Mouse (Mus musculus) brown adipose tissue, adult 24 weeks (tissue): ENCODE measurements around the gene Magi2. TPM values are rescaled to one million over a fixed set of nuclear protein-coding genes. Genes with fewer than 3 reads are reported as not detected.

Source experiments
- H3K27ac ChIP-seq: fragments of 200-500 bp; replicated peaks from 2 replicates; pipeline ENCODE4 v1.5.1; 2012; ENCODE audit warnings: low read depth, mild to moderate bottlenecking, low read length
- H3K4me1 ChIP-seq: fragments of 200-500 bp; 2 replicates; pipeline ENCODE4 v1.6.1; 2012; ENCODE audit warnings: low read length, mixed read lengths; ENCODE audit not compliant: control insufficient read depth, insufficient read depth, insufficient read length
- H3K4me3 ChIP-seq: fragments of 200-500 bp; 2 replicates; pipeline ENCODE4 v1.5.1; 2012; ENCODE audit warnings: low read depth, mild to moderate bottlenecking, low read length, moderate library complexity; ENCODE audit not compliant: insufficient read depth
- polyA plus RNA-seq: library from polyadenylated mRNA; stranded (reverse); fragments of >200 nt; gene quantifications from 2 replicates; pipeline ENCODE4 v1.2.4, GENCODE M21; 2012; ENCODE audit not compliant: missing spikeins, insufficient read depth, insufficient read length

Gene Magi2
- polyA plus RNA-seq, 1 experiment = 1.2 TPM

GRCm38 (mm10) chr5:19907381-19907982 lies 680.6 kb downstream of the Magi2 start:
- no peaks in the 10 kb centered on the region for H3K4me1 ChIP-seq
- H3K27ac ChIP-seq = no peak overlapping the region
- peak overlapping the region; percentile 25 for H3K4me3 ChIP-seq

- Histone ChIP-seq H3K27ac (no peak overlapping the region), H3K4me3 (peak overlapping the region; percentile 25), H3K4me1 (no peaks in the 10 kb centered on the region)
These were observed 681.3 kb downstream of the Magi2 start for GRCm38 (mm10) chr5:19907983-19908705.

- Histone ChIP-seq H3K4me3 (no peak overlapping the region), H3K27ac (no peak overlapping the region), H3K4me1 (no peaks in the 10 kb centered on the region)
These were observed 681.8 kb downstream of the Magi2 start for GRCm38 (mm10) chr5:19908706-19909060.

- Histone ChIP-seq H3K4me1 (no peaks in the 10 kb centered on the region), H3K4me3 (no peak overlapping the region), H3K27ac (no peak overlapping the region)
These were observed 682.2 kb downstream of the Magi2 start for GRCm38 (mm10) chr5:19909071-19909470.

- Histone ChIP-seq H3K27ac (no peak overlapping the region), H3K4me3 (no peak overlapping the region), H3K4me1 (no peaks in the 10 kb centered on the region)
These were observed 682.8 kb downstream of the Magi2 start for GRCm38 (mm10) chr5:19909664-19910063.

- H3K27ac ChIP-seq = no peak overlapping the region
- H3K4me1 ChIP-seq = no peaks in the 10 kb centered on the region
- no peak overlapping the region for H3K4me3 ChIP-seq
These were observed 705.3 kb downstream of the Magi2 start for GRCm38 (mm10) chr5:19932102-19932501.

GRCm38 (mm10) chr5:19933190-19933589 lies 706.4 kb downstream of the Magi2 start:
- H3K4me1 ChIP-seq = no peaks in the 10 kb centered on the region
- no peak overlapping the region for H3K27ac ChIP-seq
- H3K4me3 ChIP-seq = no peak overlapping the region

- Histone ChIP-seq H3K4me1 (no peaks in the 10 kb centered on the region), H3K4me3 (no peak overlapping the region), H3K27ac (no peak overlapping the region)
These were observed 724.3 kb downstream of the Magi2 start for GRCm38 (mm10) chr5:19951102-19951501.

GRCm38 (mm10) chr5:19964113-19964512 lies 737.3 kb downstream of the Magi2 start:
- Histone ChIP-seq H3K4me3 (no peak overlapping the region), H3K4me1 (no peaks in the 10 kb centered on the region), H3K27ac (no peak overlapping the region)

- Histone ChIP-seq H3K4me3 (no peak overlapping the region), H3K4me1 (no peaks in the 10 kb centered on the region), H3K27ac (no peak overlapping the region)
These were observed 745.9 kb downstream of the Magi2 start for GRCm38 (mm10) chr5:19972736-19973135.

GRCm38 (mm10) chr5:19973852-19974251 lies 747.0 kb downstream of the Magi2 start:
- no peak overlapping the region for H3K4me3 ChIP-seq
- no peaks in the 10 kb centered on the region for H3K4me1 ChIP-seq
- H3K27ac ChIP-seq = no peak overlapping the region

GRCm38 (mm10) chr5:19981518-19981917 lies 754.7 kb downstream of the Magi2 start:
- Histone ChIP-seq H3K4me1 (no peaks in the 10 kb centered on the region), H3K27ac (no peak overlapping the region), H3K4me3 (no peak overlapping the region)

GRCm38 (mm10) chr5:19982031-19982430 lies 755.2 kb downstream of the Magi2 start:
- Histone ChIP-seq H3K4me3 (no peak overlapping the region), H3K27ac (no peak overlapping the region), H3K4me1 (no peaks in the 10 kb centered on the region)

- Histone ChIP-seq H3K4me3 (no peak overlapping the region), H3K27ac (no peak overlapping the region), H3K4me1 (no peaks in the 10 kb centered on the region)
These were observed 772.6 kb downstream of the Magi2 start for GRCm38 (mm10) chr5:19999486-19999885.

- Histone ChIP-seq H3K27ac (no peak overlapping the region), H3K4me3 (no peak overlapping the region), H3K4me1 (no peaks in the 10 kb centered on the region)
These were observed 773.1 kb downstream of the Magi2 start for GRCm38 (mm10) chr5:19999912-20000311.

GRCm38 (mm10) chr5:20006616-20007015 lies 779.8 kb downstream of the Magi2 start:
- H3K4me1 ChIP-seq = no peaks in the 10 kb centered on the region
- no peak overlapping the region for H3K4me3 ChIP-seq

More at GRCm38 (mm10) chr5:20006616-20007015, 779.8 kb downstream of the Magi2 start:
- no peak overlapping the region for H3K27ac ChIP-seq
